Mouse (Mus musculus) thymus, adult 2 months (tissue): ENCODE measurements around the gene Snx8.

ENCODE experiments used
- CTCF ChIP-seq: fragments of 200-500 bp; IDR thresholded peaks from 2 replicates; pipeline ENCODE4 v1.5.1; 2012; ENCODE audit warnings: mild to moderate bottlenecking, control low read depth, low read length, moderate library complexity, borderline replicate concordance; ENCODE audit not compliant: control insufficient read depth, poor library complexity, insufficient read depth; ENCODE audit errors: extremely low read depth
- POLR2A ChIP-seq: fragments of 200-500 bp; IDR thresholded peaks from 2 replicates; pipeline ENCODE4 v1.6.1; 2012; ENCODE audit warnings: mild to moderate bottlenecking, low read length, control low read depth, moderate library complexity; ENCODE audit not compliant: control insufficient read depth, poor library complexity, insufficient read depth; ENCODE audit errors: extremely low read depth

DNA sequence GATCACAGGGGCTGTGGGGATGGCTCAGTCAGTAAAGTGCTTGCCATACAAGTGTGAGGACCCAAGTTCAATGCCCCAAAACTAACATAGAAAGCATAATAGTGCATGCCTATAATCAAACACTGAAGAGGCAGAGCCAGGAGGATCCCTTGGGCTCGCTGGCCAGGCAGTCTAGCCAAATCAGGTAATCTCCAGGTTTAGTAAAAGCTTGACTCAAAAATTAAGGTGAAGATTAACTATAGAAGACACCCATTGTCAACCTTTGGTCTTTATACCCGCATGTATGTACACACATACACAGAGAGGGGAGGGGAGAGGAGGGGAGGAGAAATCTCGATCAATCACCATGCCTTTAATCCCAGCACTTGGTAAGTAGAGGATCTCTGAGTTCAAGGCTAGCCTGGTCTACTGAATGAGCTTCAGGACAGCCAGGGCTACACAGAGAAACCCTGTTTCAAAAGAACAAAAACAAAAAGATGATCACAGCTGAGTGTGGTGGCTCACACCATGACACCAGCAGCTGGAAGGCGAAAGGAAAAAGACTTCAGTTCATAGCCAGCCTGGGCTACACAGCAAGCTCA lies 13.7 kb downstream of the Snx8 start:
- TF ChIP-seq CTCF (no peak), POLR2A (no peak)
